Mouse (Mus musculus) MEL (cell line): ENCODE measurements around the gene Zfp607a. TPM values are rescaled to one million over a fixed set of nuclear protein-coding genes. Genes with fewer than 3 reads are reported as not detected.
"Not testable (repeated sequence)": the region's sequence is repeated elsewhere in the genome, so short reads cannot be mapped to it uniquely, and the experiment has no call there.

Source experiments
- DNase-seq: peaks from one replicate; pipeline ENCODE4 v3.0.0; 2011; ENCODE audit warnings: low read depth, low spot score
- H3K27ac ChIP-seq: 2 replicates; pipeline ENCODE4 v1.5.1; 2012; ENCODE audit warnings: low read depth, mild to moderate bottlenecking, control low read depth, low read length, moderate library complexity; ENCODE audit not compliant: control insufficient read depth
- H3K27me3 ChIP-seq, 2 experiments: fragments of 150-350 bp in 1 of 2; sonication (generic) in 1 of 2; 2 replicates each; pipeline ENCODE4 v1.6.1; 2012; ENCODE audit warnings: low read length in 2 of 2, mild to moderate bottlenecking in 2 of 2, improper control_type of control experiment in 1 of 2, moderate library complexity in 1 of 2; ENCODE audit not compliant: insufficient read depth in 2 of 2, control insufficient read depth in 1 of 2
- H3K36me3 ChIP-seq, 2 experiments: 2 replicates each; pipeline ENCODE4 v1.6.1; 2012 to 2014; ENCODE audit warnings: low read length in 2 of 2, improper control_type of control experiment in 1 of 2, inconsistent platforms in 1 of 2, mild to moderate bottlenecking in 1 of 2; ENCODE audit not compliant: insufficient read depth in 2 of 2, control insufficient read depth in 1 of 2
- H3K4me1 ChIP-seq, 2 experiments: fragments of 150-350 bp in 1 of 2; sonication (generic) in 1 of 2; 2 replicates each; pipeline ENCODE4 v1.6.1; 2012; ENCODE audit warnings: low read length in 2 of 2, improper control_type of control experiment in 1 of 2, mild to moderate bottlenecking in 1 of 2; ENCODE audit not compliant: insufficient read depth in 2 of 2, control insufficient read depth in 1 of 2
- H3K4me3 ChIP-seq, 2 experiments: fragments of 150-350 bp in 1 of 2; sonication (generic) in 1 of 2; 2 replicates each; pipeline ENCODE4 v1.5.1; 2012; ENCODE audit warnings: low read depth in 2 of 2, low read length in 2 of 2, mild to moderate bottlenecking in 2 of 2, moderate library complexity in 2 of 2, control low read depth in 1 of 2, improper control_type of control experiment in 1 of 2; ENCODE audit not compliant: control insufficient read depth in 1 of 2, insufficient read depth in 1 of 2
- H3K79me2 ChIP-seq: 2 replicates; pipeline ENCODE4 v1.6.1; 2012; ENCODE audit warnings: mild to moderate bottlenecking, low read length, moderate library complexity; ENCODE audit not compliant: control insufficient read depth, poor library complexity, insufficient read depth
- H3K9ac ChIP-seq: 2 replicates; pipeline ENCODE4 v1.6.1; 2012; ENCODE audit warnings: low read depth, mild to moderate bottlenecking, control low read depth, low read length, moderate library complexity; ENCODE audit not compliant: control insufficient read depth, poor library complexity, severe bottlenecking
- H3K9me3 ChIP-seq: fragments of 150-350 bp; sonication (generic); replicated peaks from 2 replicates; pipeline ENCODE4 v1.6.1; 2012; ENCODE audit warnings: mild to moderate bottlenecking, low read length, improper control_type of control experiment, moderate library complexity; ENCODE audit not compliant: insufficient read depth
- CTCF ChIP-seq, 3 experiments: IDR thresholded peaks in 2 of 3; conservative IDR thresholded peaks in 1 of 3; 2 replicates each; pipeline ENCODE4 v1.5.1; 2011 to 2012; ENCODE audit warnings: low read length in 3 of 3, low read depth in 2 of 3, mild to moderate bottlenecking in 2 of 3, improper control_type of control experiment in 1 of 3, inconsistent platforms in 1 of 3, mixed read lengths in 1 of 3, moderate library complexity in 1 of 3; ENCODE audit not compliant: control insufficient read depth in 1 of 3, insufficient read depth in 1 of 3, poor library complexity in 1 of 3, severe bottlenecking in 1 of 3
- ELF1 ChIP-seq: IDR thresholded peaks from 2 replicates; pipeline ENCODE4 v1.6.1; 2014; ENCODE audit warnings: low read depth, mild to moderate bottlenecking, inconsistent platforms, low read length, improper control_type of control experiment, moderate library complexity
- EP300 ChIP-seq, 2 experiments: IDR thresholded peaks; 2 replicates each; pipeline ENCODE4 v1.6.1; 2011; ENCODE audit warnings: improper control_type of control experiment in 2 of 2, low read length in 2 of 2, low read depth in 1 of 2, mild to moderate bottlenecking in 1 of 2
- ETS1 ChIP-seq: IDR thresholded peaks from 2 replicates; pipeline ENCODE4 v1.6.1; 2012; ENCODE audit warnings: low read depth, mild to moderate bottlenecking, inconsistent platforms, low read length, improper control_type of control experiment, moderate library complexity
- HCFC1 ChIP-seq: IDR thresholded peaks from 2 replicates; pipeline ENCODE4 v1.6.1; 2012; ENCODE audit warnings: low read depth, mild to moderate bottlenecking, inconsistent platforms, low read length, improper control_type of control experiment, moderate library complexity
- KAT2A ChIP-seq: conservative IDR thresholded peaks from 2 replicates; pipeline ENCODE4 v1.6.1; 2012; ENCODE audit warnings: low read depth, low read length, improper control_type of control experiment, inconsistent platforms
- MAFK ChIP-seq: IDR thresholded peaks from 2 replicates; pipeline ENCODE4 v1.6.1; 2011; ENCODE audit warnings: low read depth, mild to moderate bottlenecking, low read length, improper control_type of control experiment, borderline replicate concordance
- MAZ ChIP-seq: IDR thresholded peaks from 2 replicates; pipeline ENCODE4 v1.6.1; 2012; ENCODE audit warnings: low read depth, mild to moderate bottlenecking, inconsistent platforms, low read length, improper control_type of control experiment
- MEF2A ChIP-seq: IDR thresholded peaks from 2 replicates; pipeline ENCODE4 v1.6.1; 2014; ENCODE audit warnings: low read depth, mild to moderate bottlenecking, inconsistent platforms, low read length, improper control_type of control experiment; ENCODE audit not compliant: poor library complexity, insufficient replicate concordance, severe bottlenecking; ENCODE audit errors: extremely low read depth
- MXI1 ChIP-seq: IDR thresholded peaks from 2 replicates; pipeline ENCODE4 v1.6.1; 2011; ENCODE audit warnings: mild to moderate bottlenecking, low read depth, low read length, improper control_type of control experiment
- MYC ChIP-seq: IDR thresholded peaks from 2 replicates; pipeline ENCODE4 v1.6.1; 2011; ENCODE audit warnings: low read depth, mild to moderate bottlenecking, low read length, improper control_type of control experiment, moderate library complexity
- POLR2A ChIP-seq, 2 experiments: IDR thresholded peaks; 2 replicates each; pipeline ENCODE4 v1.6.1; 2011 to 2012; ENCODE audit warnings: low read length in 2 of 2, mild to moderate bottlenecking in 2 of 2, control low read depth in 1 of 2, improper control_type of control experiment in 1 of 2, low read depth in 1 of 2, moderate library complexity in 1 of 2; ENCODE audit not compliant: control insufficient read depth in 1 of 2, insufficient read depth in 1 of 2, poor library complexity in 1 of 2
- RCOR1 ChIP-seq: IDR thresholded peaks from 2 replicates; pipeline ENCODE4 v1.6.1; 2012; ENCODE audit warnings: low read depth, mild to moderate bottlenecking, inconsistent platforms, low read length, improper control_type of control experiment
- SIN3A ChIP-seq: IDR thresholded peaks from 2 replicates; pipeline ENCODE4 v1.6.1; 2012; ENCODE audit warnings: low read length, improper control_type of control experiment, inconsistent platforms
- TCF12 ChIP-seq: IDR thresholded peaks from 2 replicates; pipeline ENCODE4 v1.6.1; 2014; ENCODE audit warnings: low read depth, mild to moderate bottlenecking, inconsistent platforms, low read length, improper control_type of control experiment, moderate library complexity
- polyA plus RNA-seq, 2 experiments: library from polyadenylated mRNA; stranded (reverse) in 1 of 2; unstranded in 1 of 2; fragments of >175 nt in 1 of 2; fragments of >200 nt in 1 of 2; gene quantifications; 2 replicates each; pipeline versions ENCODE4 v1.2.1 to v1.2.4; 2012; ENCODE audit warnings: low replicate concordance in 2 of 2, low read depth in 1 of 2; ENCODE audit not compliant: insufficient read length in 2 of 2, insufficient read depth in 1 of 2, missing spikeins in 1 of 2
- total RNA-seq: library from RNA; depleted of rRNA; stranded (reverse); fragments of 300-350 nt; gene quantifications from 2 replicates; pipeline ENCODE4 v1.2.3, GENCODE M21; 2012

Gene Zfp607a
- total and polyA plus RNA-seq, 3 experiments = 2.4 to 4.0 TPM; not detected in 1

- Histone ChIP-seq H3K4me3 (no peak overlapping the region), H3K36me3 (no peaks in the 10 kb centered on the region), H3K27me3 (no peaks in the 10 kb centered on the region), H3K79me2 (no peaks in the 10 kb centered on the region), H3K27ac (no peak overlapping the region), H3K4me1 (no peaks in the 10 kb centered on the region), H3K9ac (no peak overlapping the region), H3K9me3 (no peaks in the 10 kb centered on the region)
- no peak for DNase-seq
- no peak for TF ChIP-seq EP300 (IDR thresholded peaks at IDR 0.05; ENCODE audit: low read depth in 1 of 2, low read length in 2 of 2)
Observed at GRCm38 (mm10) chr7:27905061-27905848, 47.9 kb downstream of the Zfp607a start.

DNA sequence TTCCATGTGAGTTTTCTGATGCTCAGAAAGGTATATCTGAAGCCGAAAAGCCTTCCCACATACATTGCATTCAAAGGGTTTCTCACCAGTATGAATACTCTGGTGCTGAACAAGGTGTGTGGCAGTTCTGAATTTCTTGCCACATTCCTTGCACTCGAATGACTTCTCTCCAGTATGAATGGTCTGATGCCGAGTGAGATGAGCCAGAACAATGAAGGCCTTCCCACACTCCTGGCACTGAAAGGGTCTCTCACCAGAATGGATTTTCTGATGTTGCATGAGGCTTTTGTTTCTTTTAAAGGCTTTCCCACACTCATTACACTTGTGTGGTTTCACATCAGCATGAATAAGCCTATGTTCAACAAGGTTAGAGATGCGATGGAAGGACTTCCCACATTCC is 53.6 kb downstream of the Zfp607a start:
- not testable (repeated sequence) for H3K4me3 ChIP-seq, H3K4me1 ChIP-seq, H3K36me3 ChIP-seq, H3K27ac ChIP-seq, H3K9ac ChIP-seq, H3K27me3 ChIP-seq, H3K9me3 ChIP-seq, H3K79me2 ChIP-seq, DNase-seq

DNA sequence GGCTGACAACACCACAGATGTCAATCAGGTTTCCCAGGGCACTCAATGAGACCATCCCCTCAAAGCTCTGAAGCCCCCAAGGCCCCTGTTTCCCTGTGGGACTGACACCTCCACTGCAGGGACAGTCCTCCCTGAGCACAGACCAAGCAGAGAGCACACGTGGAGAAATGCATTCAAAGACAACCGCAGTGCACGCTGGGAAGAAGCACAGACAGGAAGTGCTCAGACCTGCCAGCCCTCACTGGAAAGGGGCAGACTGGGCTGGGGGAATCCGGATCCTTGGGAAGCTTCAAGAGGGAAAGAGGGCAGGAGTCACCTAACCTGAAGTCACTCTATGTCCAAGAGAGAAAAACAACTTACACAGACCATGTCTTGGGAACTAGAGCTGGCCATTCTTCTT is 69.7 kb downstream of the Zfp607a start:
- not testable (repeated sequence) for H3K4me1 ChIP-seq, H3K27ac ChIP-seq, H3K9me3 ChIP-seq, H3K27me3 ChIP-seq, DNase-seq, H3K4me3 ChIP-seq, H3K79me2 ChIP-seq, H3K9ac ChIP-seq
- H3K36me3 ChIP-seq = peaks cover 0 to 12% of the 10 kb centered on the region in 2 experiments; a peak in 2 of 4 replicates

DNA sequence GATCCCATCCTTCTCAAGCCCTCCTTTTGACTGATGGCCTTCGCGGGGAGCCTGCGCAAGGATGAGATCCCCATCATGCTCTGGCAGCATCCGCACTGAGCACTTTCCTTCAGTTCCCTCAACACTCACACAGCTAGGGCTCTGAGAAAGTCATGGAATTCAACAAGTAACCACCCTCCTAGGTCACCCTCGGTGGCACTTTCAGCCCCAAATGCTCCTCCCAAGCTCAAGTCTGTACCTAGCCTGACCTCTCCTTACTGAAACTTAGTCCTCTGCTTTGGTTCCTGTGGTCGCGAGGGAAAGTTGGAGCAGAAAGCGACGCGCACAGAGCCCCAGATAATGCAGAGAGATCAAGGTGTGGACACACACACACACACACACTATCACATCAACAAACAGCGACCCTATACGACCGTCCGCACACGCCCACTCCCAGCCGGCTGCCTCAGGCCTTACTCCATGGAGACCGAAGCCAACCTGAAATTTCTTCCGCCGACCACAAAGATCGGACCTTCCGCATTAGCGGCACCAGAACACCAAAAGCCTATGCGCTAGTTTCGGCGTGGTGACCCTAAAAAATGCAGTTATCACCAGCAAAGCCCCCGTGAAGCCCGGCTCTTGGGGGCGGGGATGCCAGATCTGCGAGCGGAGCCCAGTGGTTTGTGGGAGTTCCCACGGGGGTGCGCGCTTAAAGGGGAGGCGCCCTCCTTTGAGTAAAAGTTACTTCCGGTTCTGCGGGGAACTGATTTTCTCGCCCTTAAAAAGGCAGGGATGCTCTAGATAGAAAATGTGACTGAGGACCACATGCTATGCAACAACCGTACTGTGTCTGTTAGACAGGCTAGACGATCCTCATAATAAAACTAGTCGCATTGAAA is 71.7 kb downstream of the Zfp607a start, which contains the start of gene Zfp974:
Zfp974 (minus strand) TSS at position 643 of the 878 bp plus-strand sequence.
- no peaks in the 10 kb centered on the region for H3K9me3 ChIP-seq
- no peaks in the 10 kb centered on the region for H3K27me3 ChIP-seq
- peak within 1 kb of the TSS; percentile 76 for H3K9ac ChIP-seq
- H3K4me3 ChIP-seq = peak within 1 kb of the TSS; percentile 66 to 84
- peaks cover 0 to 7% of the 10 kb centered on the region in 2 experiments; a peak in 2 of 4 replicates for H3K4me1 ChIP-seq
- H3K79me2 ChIP-seq = no peaks in the 10 kb centered on the region
- peaks cover 0 to 14% of the 10 kb centered on the region in 2 experiments; a peak in 2 of 4 replicates for H3K36me3 ChIP-seq
- DNase-seq = peak; percentile 88
- no peak within 1 kb of the TSS for H3K27ac ChIP-seq
- TF ChIP-seq CTCF (IDR thresholded peaks at IDR 0.05 in 2 of 3, conservative IDR thresholded peaks at IDR 0.05 in 1 of 3; ENCODE audit: control insufficient read depth in 1 of 3, insufficient read depth in 1 of 3, low read depth in 2 of 3, low read length in 3 of 3, poor library complexity in 1 of 3, severe bottlenecking in 1 of 3) (no peak), ELF1 (peak; percentile 82), HCFC1 (peak; percentile 81), MAFK (no peak), MYC (peak; percentile 80), TCF12 (0 out of 2 replicates have a peak, but pooled peaks have one; percentile 7), MEF2A (no peak), MAZ (peak; percentile 12; the same call in 1 of the 2 replicates), POLR2A (IDR thresholded peaks at IDR 0.05; ENCODE audit: control insufficient read depth in 1 of 2, insufficient read depth in 1 of 2, low read depth in 1 of 2, low read length in 2 of 2, poor library complexity in 1 of 2) (peak; percentile 40 to 49; a peak in 1 of 4 replicates), ETS1 (0 out of 2 replicates have a peak, but pooled peaks have one; percentile 18), KAT2A (no peak), MXI1 (peak; percentile 64), SIN3A (peak; percentile 89), RCOR1 (peak; percentile 55; the same call in 1 of the 2 replicates)
